Mouse (Mus musculus) telencephalon, adult 2 months (tissue): Measurements from ENCODE around the gene Racgap1.

ENCODE experiments used
- DNase-seq: peaks from one replicate; pipeline ENCODE4 v3.0.0-alpha.2; 2011; ENCODE audit warnings: low read depth, low spot score

The Racgap1 gene

DNA sequence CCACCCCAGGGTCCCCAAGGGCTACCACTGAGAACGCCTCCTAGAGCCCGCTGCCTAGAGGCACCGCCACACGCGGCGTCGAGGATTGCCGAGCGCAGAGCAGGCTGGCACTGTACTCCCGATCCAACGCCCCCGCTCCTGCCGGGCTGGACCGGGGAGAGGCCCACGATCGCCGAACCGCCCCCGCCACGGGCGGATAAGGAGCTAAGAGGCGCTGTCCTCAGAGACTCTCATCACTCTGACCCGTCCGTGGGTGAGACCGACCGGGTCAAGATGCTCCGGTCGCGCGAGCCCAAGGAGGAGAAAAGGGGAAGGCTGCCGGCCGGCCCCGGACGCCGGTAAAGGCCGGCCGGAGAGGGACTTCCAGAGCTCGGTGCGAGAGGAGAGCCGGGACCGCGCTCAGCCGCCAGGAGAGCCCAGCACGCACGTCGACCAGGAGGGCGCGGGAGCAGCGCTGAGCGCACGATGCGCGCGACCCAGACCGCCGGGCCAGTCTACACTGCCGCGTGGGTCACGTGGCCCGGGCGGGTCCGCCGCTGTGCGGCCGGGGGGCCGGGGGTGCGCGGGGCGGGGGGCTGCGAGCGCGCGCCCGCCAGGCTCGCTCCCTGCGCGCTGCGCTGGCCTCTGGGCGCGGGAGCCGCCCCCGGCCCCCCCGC, 60.9 kb downstream of the Racgap1 start, which contains the start of gene Aqp5:
Aqp5 (plus strand) TSS at position 354 of the 656 bp plus-strand sequence.
- DNase-seq: no peak

GRCm38 (mm10) chr15:99589704-99590103, 61.8 kb downstream of the Racgap1 start:
- DNase-seq: no peak

DNA sequence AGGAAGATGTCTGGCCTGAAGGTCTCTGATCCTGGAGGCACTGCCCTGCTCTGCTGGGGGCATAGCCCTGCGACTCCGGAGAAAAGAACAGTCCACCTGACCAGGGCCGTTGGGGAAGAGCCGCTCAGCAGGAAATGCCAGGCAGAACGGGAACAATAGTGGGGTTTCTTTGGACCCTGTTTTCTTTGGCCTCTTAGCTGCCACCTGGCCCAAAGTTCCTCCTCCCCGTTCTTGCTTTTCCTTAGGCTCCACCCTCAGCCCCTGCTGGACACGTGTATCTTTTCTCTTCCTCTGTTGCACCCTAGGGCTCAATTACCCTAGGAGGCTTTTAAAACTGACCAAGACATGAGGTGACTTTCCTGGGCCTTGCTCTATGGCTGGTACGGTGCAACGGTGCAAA, 62.2 kb downstream of the Racgap1 start:
- DNase-seq: no peak

DNA sequence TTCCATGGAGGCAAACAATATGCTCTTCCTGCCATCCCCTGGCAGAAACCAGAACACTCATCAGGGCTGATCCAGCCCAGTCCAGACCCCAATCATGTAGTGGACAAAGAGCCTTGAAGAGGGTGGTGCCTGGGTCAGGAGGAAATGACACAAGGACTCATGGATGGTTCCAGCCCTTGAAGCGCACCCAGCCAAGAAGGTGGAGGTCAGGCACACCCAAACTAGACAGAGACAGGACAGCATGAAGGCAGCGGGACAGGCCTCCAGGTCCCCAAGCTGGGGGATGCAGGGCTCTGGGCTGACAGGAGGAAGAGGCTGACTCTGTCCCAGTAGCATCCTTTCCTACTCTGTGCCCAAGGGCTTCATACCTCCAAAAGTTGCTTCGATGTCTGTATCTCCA, 64.9 kb downstream of the Racgap1 start:
- DNase-seq: no peak

- no peak for DNase-seq
Measured at GRCm38 (mm10) chr15:99585741-99586140, 65.7 kb downstream of the Racgap1 start.

GRCm38 (mm10) chr15:99584407-99585202, 66.9 kb downstream of the Racgap1 start:
- DNase-seq: no peak

- no peak for DNase-seq
Measured at GRCm38 (mm10) chr15:99583463-99584344, 67.8 kb downstream of the Racgap1 start.

DNA sequence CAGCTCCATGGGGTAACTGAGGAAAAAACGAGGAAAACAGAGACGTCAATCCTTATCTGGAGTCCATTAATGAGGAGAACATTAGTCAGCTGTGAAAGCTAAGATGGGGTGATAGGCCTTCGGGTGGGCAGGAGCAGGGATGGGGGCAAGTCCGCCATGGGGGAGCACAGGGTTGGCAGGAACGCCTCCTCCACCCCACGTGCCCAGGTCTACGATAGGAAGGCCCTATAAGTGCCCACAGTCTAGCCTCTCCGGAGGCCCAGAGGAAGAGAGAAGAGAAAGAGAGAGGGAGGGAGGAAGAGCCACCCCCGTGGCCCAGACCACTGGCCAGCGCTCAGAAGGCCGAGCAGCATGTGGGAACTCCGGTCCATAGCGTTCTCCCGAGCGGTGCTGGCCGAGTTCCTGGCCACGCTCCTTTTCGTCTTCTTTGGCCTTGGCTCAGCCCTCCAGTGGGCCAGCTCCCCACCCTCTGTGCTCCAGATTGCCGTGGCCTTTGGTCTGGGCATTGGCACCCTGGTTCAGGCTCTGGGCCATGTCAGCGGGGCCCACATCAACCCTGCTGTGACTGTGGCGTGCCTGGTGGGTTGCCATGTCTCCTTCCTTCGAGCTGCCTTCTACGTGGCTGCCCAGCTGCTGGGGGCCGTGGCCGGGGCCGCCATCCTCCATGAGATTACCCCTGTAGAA, 72.5 kb downstream of the Racgap1 start, which contains the start of gene Aqp2:
Aqp2 (plus strand) TSS at position 254 of the 684 bp plus-strand sequence.
- no peak for DNase-seq
